Mouse (Mus musculus) ES-Bruce4 (cell line): ENCODE measurements at regions not wholly inside any gene's neighbourhood (a gene's known extent, or its start where the extent isn't known, plus 50 kb on each side); places are given as distances from the start of the nearest gene placed in this dataset.

Experiments used
- H3K27ac ChIP-seq: 2 replicates; pipeline ENCODE4 v1.5.1; 2012; ENCODE audit warnings: low read length, inconsistent platforms; ENCODE audit not compliant: insufficient read depth
- H3K27me3 ChIP-seq: 2 replicates; pipeline ENCODE4 v1.6.1; 2012; ENCODE audit warnings: mild to moderate bottlenecking, low read length, inconsistent platforms; ENCODE audit not compliant: control insufficient read depth, poor library complexity, insufficient read depth, severe bottlenecking
- H3K36me3 ChIP-seq: 2 replicates; pipeline ENCODE4 v1.6.1; 2012; ENCODE audit warnings: inconsistent platforms, mild to moderate bottlenecking, low read length, moderate library complexity; ENCODE audit not compliant: control insufficient read depth, poor library complexity, insufficient read depth, severe bottlenecking
- H3K4me1 ChIP-seq: one replicate; pipeline ENCODE4 v1.8.1; 2011; ENCODE audit warnings: low read length; ENCODE audit not compliant: control insufficient read depth, insufficient read depth
- H3K4me3 ChIP-seq: 2 replicates; pipeline ENCODE4 v1.5.1; 2011; ENCODE audit warnings: low read depth, mild to moderate bottlenecking, low read length
- H3K9ac ChIP-seq: 2 replicates; pipeline ENCODE4 v1.6.1; 2012; ENCODE audit warnings: low read depth, mild to moderate bottlenecking, inconsistent platforms; ENCODE audit not compliant: poor library complexity, severe bottlenecking
- H3K9me3 ChIP-seq: replicated peaks from 2 replicates; pipeline ENCODE4 v1.6.1; 2012; ENCODE audit warnings: mild to moderate bottlenecking, low read length, inconsistent platforms; ENCODE audit not compliant: control insufficient read depth, poor library complexity, insufficient read depth, severe bottlenecking
- CTCF ChIP-seq: IDR thresholded peaks from one replicate; pipeline ENCODE4 v1.8.1; 2011; ENCODE audit warnings: low read depth, low read length
- EP300 ChIP-seq: IDR thresholded peaks from 2 replicates; pipeline ENCODE4 v1.6.1; 2011; ENCODE audit warnings: low read depth, low read length; ENCODE audit not compliant: insufficient read depth
- POLR2A ChIP-seq: IDR thresholded peaks from one replicate; pipeline ENCODE4 v1.8.1; 2011; ENCODE audit warnings: low read length; ENCODE audit not compliant: insufficient read depth

DNA sequence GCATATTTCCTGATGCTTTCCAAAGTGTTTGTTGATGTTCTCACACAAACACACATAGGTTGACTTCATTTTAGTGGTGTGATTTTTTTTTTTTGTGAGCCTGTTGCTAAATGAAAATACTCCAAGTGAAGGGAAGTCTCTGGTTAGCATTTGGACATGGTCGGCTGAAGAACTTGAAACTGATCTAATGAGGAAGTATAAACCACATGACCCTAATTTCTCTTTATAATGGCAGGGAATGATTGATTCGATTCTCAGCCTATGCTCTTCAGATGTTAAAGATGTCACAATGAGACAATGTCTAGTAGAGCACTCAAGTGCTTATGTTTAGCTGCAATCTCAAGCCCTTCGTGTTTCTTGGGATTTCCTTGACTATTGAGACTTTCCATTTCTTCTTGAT, 372.1 kb downstream of the Ankrd50 start:
- TF ChIP-seq EP300, result no peak
- TF ChIP-seq POLR2A, result no peak
- no peak for TF ChIP-seq CTCF
- Histone ChIP-seq H3K9ac (no peak overlapping the region), H3K27ac (no peak overlapping the region), H3K9me3 (peaks cover 8% of the 10 kb centered on the region), H3K4me3 (no peak overlapping the region), H3K36me3 (no peaks in the 10 kb centered on the region), H3K27me3 (no peaks in the 10 kb centered on the region), H3K4me1 (no peaks in the 10 kb centered on the region)

DNA sequence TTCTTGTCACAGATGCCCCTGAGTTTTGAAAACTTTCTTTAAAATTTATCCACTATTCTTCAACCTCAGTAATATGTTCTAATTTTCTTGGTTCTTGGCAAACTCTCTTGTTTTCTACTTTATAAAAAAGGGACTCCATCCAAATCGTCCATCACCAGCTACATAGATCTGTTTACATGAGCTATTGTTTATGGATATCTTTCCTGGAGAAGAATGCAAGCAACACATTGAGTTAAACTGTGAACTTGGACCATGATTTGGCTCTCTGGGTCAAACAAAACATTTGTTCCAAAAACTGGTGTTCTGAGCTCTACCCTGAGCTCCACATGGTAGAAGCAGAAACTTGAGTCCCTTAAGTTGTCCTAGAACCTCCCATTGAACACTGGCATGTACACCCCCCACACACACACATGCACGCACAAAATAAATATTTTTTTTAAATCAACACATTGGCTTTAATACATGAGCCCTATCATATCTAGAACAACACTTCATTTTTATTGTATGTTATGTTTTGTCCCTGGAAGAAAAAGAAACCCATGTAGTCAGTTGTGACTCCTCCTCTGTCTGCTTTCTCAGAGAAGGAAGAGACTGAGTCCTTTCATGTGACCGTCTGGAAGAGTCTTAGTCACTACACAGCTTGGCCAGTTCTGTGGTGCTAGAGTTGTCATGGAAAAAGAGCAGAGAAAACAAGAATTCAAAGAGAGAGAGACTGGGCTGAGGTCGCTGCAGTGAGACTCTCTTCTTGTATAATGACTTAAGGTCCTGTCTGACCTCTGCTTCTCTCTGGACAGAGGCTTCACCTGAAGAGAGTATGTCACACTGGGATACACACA, 379.4 kb downstream of the Ankrd50 start:
- Histone ChIP-seq H3K36me3 (no peaks in the 10 kb centered on the region), H3K27me3 (no peaks in the 10 kb centered on the region), H3K4me1 (no peaks in the 10 kb centered on the region), H3K4me3 (no peak overlapping the region), H3K9ac (no peak overlapping the region), H3K27ac (no peak overlapping the region), H3K9me3 (peaks cover 8% of the 10 kb centered on the region)
- TF ChIP-seq POLR2A (no peak), EP300 (no peak), CTCF (no peak)

DNA sequence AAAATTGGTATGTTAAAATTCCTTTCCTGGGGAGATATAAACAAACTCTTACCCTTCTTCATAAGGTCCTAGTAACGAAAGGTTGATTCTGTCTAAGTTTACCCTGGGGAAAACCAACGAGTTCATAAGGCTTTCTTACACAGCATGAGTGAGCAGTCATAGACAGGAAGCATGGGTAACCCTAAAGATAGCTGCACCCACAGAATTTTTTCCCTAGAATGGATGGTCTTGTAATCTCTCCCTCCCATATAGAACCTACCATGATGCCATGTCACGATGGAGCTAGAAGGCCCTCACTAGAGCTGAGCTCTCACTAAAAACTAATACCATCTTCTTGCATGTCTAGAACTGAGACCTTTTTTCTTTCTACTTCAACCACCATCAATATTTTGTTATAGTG, 380.1 kb upstream of the Gm5148 start:
- no peak overlapping the region for H3K9ac ChIP-seq
- no peaks in the 10 kb centered on the region for H3K4me1 ChIP-seq
- no peaks in the 10 kb centered on the region for H3K36me3 ChIP-seq
- H3K27me3 ChIP-seq, result no peaks in the 10 kb centered on the region
- H3K9me3 ChIP-seq, result peaks cover 7% of the 10 kb centered on the region
- no peak overlapping the region for H3K27ac ChIP-seq
- TF ChIP-seq EP300 (no peak), CTCF (no peak), POLR2A (no peak)
- no peak overlapping the region for H3K4me3 ChIP-seq

DNA sequence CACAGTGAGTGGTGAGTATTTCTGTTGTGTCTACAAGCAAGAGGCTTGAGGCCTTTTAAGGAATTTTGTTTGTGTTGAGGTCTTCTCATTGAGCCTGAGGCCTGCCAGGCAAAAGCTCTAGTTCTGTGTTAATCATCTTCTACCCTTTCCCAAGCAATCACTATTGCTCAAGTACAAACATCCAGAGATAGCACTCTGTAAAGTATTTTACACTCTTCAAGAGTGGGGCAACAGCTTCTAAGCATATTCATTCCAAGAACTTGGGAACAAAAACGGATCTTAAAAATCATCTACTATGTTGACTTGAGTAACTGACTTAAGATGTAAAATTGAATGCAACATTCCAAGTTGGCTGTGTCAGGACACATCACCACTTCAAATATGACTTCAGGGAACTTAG, 378.7 kb upstream of the Gm5148 start:
- H3K27me3 ChIP-seq, result no peaks in the 10 kb centered on the region
- no peaks in the 10 kb centered on the region; the same call in 1 of the 2 replicates for H3K9me3 ChIP-seq
- TF ChIP-seq POLR2A, result no peak
- no peak for TF ChIP-seq EP300
- no peak for TF ChIP-seq CTCF
- no peaks in the 10 kb centered on the region for H3K4me1 ChIP-seq
- no peak overlapping the region for H3K9ac ChIP-seq
- H3K36me3 ChIP-seq, result no peaks in the 10 kb centered on the region
- no peak overlapping the region for H3K4me3 ChIP-seq
- H3K27ac ChIP-seq, result no peak overlapping the region

DNA sequence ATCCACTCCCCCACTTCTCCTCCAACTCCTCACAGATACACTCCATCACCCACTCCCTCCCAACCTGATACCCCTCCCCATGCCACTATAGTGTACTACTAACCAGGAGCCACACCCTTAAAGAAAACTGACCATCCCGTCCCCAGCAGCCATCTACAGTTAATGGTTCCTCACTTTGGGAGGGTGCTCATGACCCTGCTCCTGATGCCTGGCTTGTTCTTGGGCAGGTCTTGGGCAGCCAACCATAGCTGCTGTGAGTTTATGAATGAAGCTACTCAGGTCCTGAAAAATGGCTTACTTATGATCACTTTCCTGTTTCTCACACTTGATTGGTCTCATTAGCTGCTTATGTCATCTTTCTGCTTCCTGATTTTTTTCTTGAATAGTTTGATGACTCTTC, 377.9 kb upstream of the Gm5148 start:
- TF ChIP-seq POLR2A (no peak), EP300 (no peak), CTCF (no peak)
- no peaks in the 10 kb centered on the region for H3K27me3 ChIP-seq
- no peaks in the 10 kb centered on the region for H3K4me1 ChIP-seq

DNA sequence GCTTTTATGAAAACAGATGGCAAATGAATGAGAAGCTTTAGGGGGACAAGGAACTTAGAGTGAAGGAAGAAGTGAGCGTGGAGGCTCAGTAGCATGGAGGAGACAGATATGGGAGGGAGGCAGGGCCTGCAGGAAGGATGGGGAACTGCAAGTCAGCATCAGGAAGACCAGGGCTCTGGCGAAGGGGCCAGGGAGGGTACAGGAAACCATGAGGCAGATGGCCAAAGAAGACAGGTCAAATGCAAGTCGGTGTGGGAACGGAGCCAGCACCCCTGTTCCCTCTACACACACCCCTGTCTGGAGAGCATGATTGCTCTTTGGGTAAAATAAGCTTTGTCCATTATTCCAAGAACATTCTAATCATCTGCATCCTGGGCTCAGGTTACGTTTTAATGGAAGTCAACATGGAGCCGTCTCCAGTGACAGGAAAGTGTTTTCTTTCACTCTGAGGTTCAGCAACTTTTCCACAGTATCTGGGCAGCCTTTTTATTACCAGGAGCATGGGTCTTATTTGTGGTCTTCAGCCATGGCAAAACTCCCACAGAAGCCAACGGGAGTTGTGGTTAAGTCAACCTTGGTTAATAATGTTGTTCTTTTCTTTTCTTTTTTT, 370.2 kb upstream of the Gm5148 start:
- no peak overlapping the region for H3K27ac ChIP-seq
- no peaks in the 10 kb centered on the region for H3K4me1 ChIP-seq
- no peak overlapping the region for H3K9ac ChIP-seq
- TF ChIP-seq POLR2A (no peak), EP300 (no peak), CTCF (no peak)
- H3K4me3 ChIP-seq, result no peak overlapping the region
- no peaks in the 10 kb centered on the region for H3K27me3 ChIP-seq
- H3K9me3 ChIP-seq, result no peaks in the 10 kb centered on the region
- no peaks in the 10 kb centered on the region for H3K36me3 ChIP-seq

More for the DNA sequence above, 377.9 kb upstream of the Gm5148 start:
- Histone ChIP-seq H3K9me3 (no peaks in the 10 kb centered on the region; the same call in 1 of the 2 replicates), H3K4me3 (no peak overlapping the region), H3K9ac (no peak overlapping the region), H3K36me3 (no peaks in the 10 kb centered on the region), H3K27ac (no peak overlapping the region)
